10 mouse cellular contexts compared by ENCODE assay signal in the genomic region with DNA sequence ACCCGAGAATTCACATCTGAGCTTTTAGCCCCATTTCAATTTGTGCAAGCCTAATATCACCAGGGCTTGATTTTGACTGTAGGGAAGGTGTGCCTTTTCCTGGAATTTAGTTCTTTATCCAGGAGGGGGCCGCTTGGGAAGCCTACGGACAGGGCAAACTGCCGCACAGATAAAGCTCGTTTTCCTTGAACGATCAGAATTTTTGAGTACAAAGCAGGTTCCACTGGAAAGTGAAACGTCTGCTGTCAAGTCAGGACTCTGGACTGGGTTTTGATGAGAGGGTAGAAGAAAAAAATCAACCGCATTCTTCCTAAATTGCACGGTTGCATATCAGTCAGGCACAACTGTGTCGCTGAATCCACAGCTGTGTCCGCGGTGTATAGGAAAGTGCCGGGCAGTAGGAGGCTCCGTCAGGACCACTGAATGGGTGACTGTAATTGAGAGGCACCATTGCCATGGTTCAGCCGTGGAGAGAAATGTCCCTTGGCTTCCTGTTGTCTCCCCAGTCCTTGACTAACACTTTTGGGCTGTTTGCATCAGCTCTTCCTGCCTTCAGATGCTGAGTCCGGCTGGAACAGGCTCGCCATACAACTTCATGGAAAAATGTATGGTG. TPM values are rescaled to one million over a fixed set of nuclear protein-coding genes. Genes with fewer than 3 reads are reported as not detected.
DNase-seq lines count a peak whose midpoint lies in the region; ATAC-seq lines count a peak whose summit lies in the region.
"Had no signal": no experiment of that assay in that cellular context is flagged by ENCODE, and none has a peak within 500 bp of the region (broad histone marks: within the 10 kb centered on the region; RNA-seq: fewer than 3 reads in every experiment).

No protein-coding gene starts in this region.

- no peak overlapping the region for H3K27ac ChIP-seq in heart, embryonic 11.5 days (ENCODE audit: low read depth, low read length)
- H3K27ac ChIP-seq in neural tube, embryonic 11.5 days (ENCODE audit: low read depth, low read length): no peak overlapping the region
- no peak overlapping the region for H3K27ac ChIP-seq in limb, embryonic 15.5 days
- H3K27ac ChIP-seq: liver, embryonic 14.5 days had no signal

- intact Hi-C loops in heart, postnatal 10 days (cut with DNase I): no loop called here

- WGBS in heart, embryonic 11.5 days (ENCODE audit: insufficient replicate concordance): 48% methylated on average over 17 of the region's 17 CpGs
- 62% methylated on average over 17 of the region's 17 CpGs for WGBS in neural tube, embryonic 11.5 days
- WGBS in limb, embryonic 15.5 days: 44% methylated on average over 17 of the region's 17 CpGs

- H3K4me1 ChIP-seq in heart, embryonic 11.5 days (ENCODE audit: control insufficient read depth, insufficient read depth, low read length): no peaks in the 10 kb centered on the region
- no peaks in the 10 kb centered on the region for H3K4me1 ChIP-seq in neural tube, embryonic 11.5 days (ENCODE audit: control insufficient read depth, insufficient read depth, low read length)
- H3K4me1 ChIP-seq in limb, embryonic 15.5 days: peaks cover 10% of the 10 kb centered on the region

- H3K9ac ChIP-seq in heart, embryonic 11.5 days (ENCODE audit: low read depth, low read length): no peak overlapping the region
- H3K9ac ChIP-seq in neural tube, embryonic 11.5 days (ENCODE audit: low read length): no peak overlapping the region
- no peak overlapping the region for H3K9ac ChIP-seq in limb, embryonic 15.5 days
- H3K9ac ChIP-seq: liver, embryonic 14.5 days had no signal

- no peaks in the 10 kb centered on the region for H3K36me3 ChIP-seq in heart, embryonic 11.5 days (ENCODE audit: control insufficient read depth, insufficient read depth, low read length)
- H3K36me3 ChIP-seq in neural tube, embryonic 11.5 days (ENCODE audit: control insufficient read depth, insufficient read depth, low read length): no peaks in the 10 kb centered on the region
- no peaks in the 10 kb centered on the region for H3K36me3 ChIP-seq in limb, embryonic 15.5 days

- H3K9me3 ChIP-seq in heart, embryonic 11.5 days (replicated peaks; ENCODE audit: control insufficient read depth, low read length): no peaks in the 10 kb centered on the region
- no peaks in the 10 kb centered on the region for H3K9me3 ChIP-seq in neural tube, embryonic 11.5 days (ENCODE audit: control insufficient read depth, low read length)
- no peaks in the 10 kb centered on the region for H3K9me3 ChIP-seq in limb, embryonic 15.5 days

- no peak overlapping the region for H3K4me3 ChIP-seq in heart, embryonic 11.5 days (ENCODE audit: low read depth, low read length)
- no peak overlapping the region for H3K4me3 ChIP-seq in neural tube, embryonic 11.5 days (ENCODE audit: low read depth, low read length)
- 0 out of 2 replicates have a peak overlapping the region, but pooled peaks have one; percentile 1 for H3K4me3 ChIP-seq in limb, embryonic 15.5 days

- H3K27me3 ChIP-seq in heart, embryonic 11.5 days (ENCODE audit: control insufficient read depth, insufficient read depth, low read length): no peaks in the 10 kb centered on the region
- H3K27me3 ChIP-seq in neural tube, embryonic 11.5 days (ENCODE audit: control insufficient read depth, insufficient read depth, low read length): no peaks in the 10 kb centered on the region
- 0 out of 2 replicates have a peak, but pooled peaks cover 2% of the 10 kb centered on the region for H3K27me3 ChIP-seq in limb, embryonic 15.5 days

- no peak for ATAC-seq in heart, embryonic 11.5 days (replicated peaks; ENCODE audit: insufficient number of reproducible peaks, low FRiP score, low TSS enrichment)
- no peak for ATAC-seq in neural tube, embryonic 11.5 days (ENCODE audit: insufficient read depth, low FRiP score, low TSS enrichment)
- ATAC-seq in limb, embryonic 15.5 days (ENCODE audit: insufficient number of reproducible peaks, low FRiP score, low TSS enrichment, low read depth): no peak

- peak overlapping the region; percentile 38 for H3K4me2 ChIP-seq in heart, embryonic 11.5 days
- H3K4me2 ChIP-seq in neural tube, embryonic 11.5 days (ENCODE audit: low read depth): 0 out of 2 replicates have a peak overlapping the region, but pooled peaks have one; percentile 8
- peak overlapping the region; percentile 30 for H3K4me2 ChIP-seq in limb, embryonic 15.5 days

- no peak for DNase-seq in heart, postnatal 10 days
- no peak for DNase-seq in neural tube, embryonic 11.5 days (ENCODE audit: low spot score)
- DNase-seq in neural tube, embryonic 10.5 days (ENCODE audit: extremely low spot score, low spot score): no peak
- DNase-seq in adrenal gland, postnatal 10 days: no peak
- no peak for DNase-seq in lung, postnatal 14 days
- no peak for DNase-seq in liver
- DNase-seq: kidney, postnatal 4 days had no signal

RNA-seq across cellular contexts. Expression of a gene that starts 19.2 kb away (rescaled TPM):
- 78.5 and 105 TPM in 2 replicates for polyA plus RNA-seq in heart, embryonic 11.5 days (2014; fragmentation: Nextera tagmentation; extraction: Ambion mirVana)
- 10 to 100 TPM; 85.4 to 92.6 TPM for total RNA-seq in heart, postnatal 10 days (2021)
- 187 and 205 TPM in 2 replicates for polyA plus RNA-seq in neural tube, embryonic 11.5 days (2014; fragmentation: Nextera tagmentation; extraction: Ambion mirVana)
- 81.3 and 81.6 TPM in 2 replicates for polyA plus RNA-seq in limb, embryonic 15.5 days (2015; fragmentation: Nextera tagmentation; extraction: Ambion mirVana)
- total RNA-seq in adrenal gland, postnatal 10 days (2021): 10 to 100 TPM; 78.0 to 83.9 TPM
